ENCODE assay signal across 16 mouse cellular contexts in genomic region chr16:43037320-43037719, GRCm38 (mm10).
DNase-seq lines count a peak whose midpoint lies in the region; ATAC-seq and TF ChIP-seq lines count a peak whose summit lies in the region.
"Had no signal": no experiment of that assay in that cellular context is flagged by ENCODE, and none has a peak within 500 bp of the region (broad histone marks: within the 10 kb centered on the region; RNA-seq: fewer than 3 reads in every experiment).

No protein-coding gene starts in this region.

- H3K4me1 ChIP-seq in forebrain, postnatal 0 days (ENCODE audit: insufficient read depth): no peaks in the 10 kb centered on the region
- H3K4me1 ChIP-seq in forebrain, embryonic 14.5 days (ENCODE audit: control insufficient read depth, insufficient read depth, low read length): 0 out of 2 replicates have a peak, but pooled peaks cover 2% of the 10 kb centered on the region
- H3K4me1 ChIP-seq: embryonic facial prominence, embryonic 10.5 days; embryonic facial prominence, embryonic 12.5 days had no signal

- peak; percentile 89; the same call in 1 of the 2 replicates for ATAC-seq in forebrain, postnatal 0 days
- no peak for ATAC-seq in forebrain, embryonic 14.5 days
- ATAC-seq: activated CD4-positive, CD25-positive, alpha-beta regulatory T cell, adult 4 months; forebrain, embryonic 15.5 days; Patski had no signal

- no peaks in the 10 kb centered on the region for H3K27me3 ChIP-seq in forebrain, postnatal 0 days (ENCODE audit: insufficient read depth, low read length)
- no peaks in the 10 kb centered on the region for H3K27me3 ChIP-seq in forebrain, embryonic 14.5 days (replicated peaks; ENCODE audit: control insufficient read depth, insufficient read depth, low read length)
- H3K27me3 ChIP-seq: embryonic facial prominence, embryonic 12.5 days; forebrain, embryonic 12.5 days; forebrain, embryonic 15.5 days; Patski had no signal

- H3K4me2 ChIP-seq in forebrain, postnatal 0 days (ENCODE audit: low read depth): no peak overlapping the region
- H3K4me2 ChIP-seq in forebrain, embryonic 14.5 days (ENCODE audit: low read length): no peak overlapping the region
- H3K4me2 ChIP-seq: embryonic facial prominence, embryonic 12.5 days; forebrain, embryonic 12.5 days; forebrain, embryonic 15.5 days had no signal

- no peaks in the 10 kb centered on the region for H3K36me3 ChIP-seq in forebrain, postnatal 0 days (ENCODE audit: insufficient read depth)
- no peaks in the 10 kb centered on the region for H3K36me3 ChIP-seq in forebrain, embryonic 14.5 days (ENCODE audit: control insufficient read depth, insufficient read depth, low read length)
- H3K36me3 ChIP-seq: embryonic facial prominence, embryonic 10.5 days; embryonic facial prominence, embryonic 12.5 days; forebrain, embryonic 12.5 days; forebrain, embryonic 15.5 days had no signal

- H3K9ac ChIP-seq in forebrain, postnatal 0 days: no peak overlapping the region
- H3K9ac ChIP-seq in forebrain, embryonic 14.5 days (ENCODE audit: low read length): no peak overlapping the region
- H3K9ac ChIP-seq: embryonic facial prominence, embryonic 12.5 days; forebrain, embryonic 12.5 days; forebrain, embryonic 15.5 days had no signal

- no peak overlapping the region for H3K4me3 ChIP-seq in forebrain, postnatal 0 days (ENCODE audit: low read depth, low read length)
- H3K4me3 ChIP-seq in forebrain, embryonic 14.5 days (ENCODE audit: low read depth, low read length): no peak overlapping the region
- H3K4me3 ChIP-seq: embryonic facial prominence, embryonic 10.5 days; embryonic facial prominence, embryonic 12.5 days; forebrain, embryonic 12.5 days; forebrain, embryonic 15.5 days had no signal

- H3K27ac ChIP-seq in forebrain, postnatal 0 days (ENCODE audit: low read depth, low read length): no peak overlapping the region
- H3K27ac ChIP-seq in forebrain, embryonic 14.5 days (ENCODE audit: low read depth, low read length): no peak overlapping the region
- H3K27ac ChIP-seq: embryonic facial prominence, embryonic 10.5 days; embryonic facial prominence, embryonic 12.5 days; forebrain, embryonic 12.5 days; forebrain, embryonic 15.5 days had no signal

- no peak for DNase-seq in forebrain, postnatal 0 days
- DNase-seq in forebrain, embryonic 14.5 days (ENCODE audit: low spot score): no peak
- peak; percentile 16 for DNase-seq in retina, embryonic 14.5 days (ENCODE audit: low spot score)
- DNase-seq in retina, postnatal 1 day: no peak
- DNase-seq in lung, postnatal 10 days: no peak
- DNase-seq: cerebellum, adult 11-12 months; cerebellum, adult 2 months; cerebellum, adult 9-10 months; cerebellum, postnatal 10 days; cerebellum, postnatal 25 days had no signal

- 67% methylated on average over 4 of the region's 4 CpGs for WGBS in forebrain, postnatal 0 days
- WGBS in forebrain, embryonic 14.5 days: 73% methylated on average over 4 of the region's 4 CpGs

- TF ChIP-seq CTCF in forebrain, postnatal 0 days (IDR thresholded peaks at IDR 0.05; ENCODE audit: low read depth): no peak

- H3K9me3 ChIP-seq in forebrain, postnatal 0 days (ENCODE audit: low read length): no peaks in the 10 kb centered on the region
- H3K9me3 ChIP-seq in forebrain, embryonic 14.5 days (replicated peaks; ENCODE audit: control insufficient read depth, low read length): 0 out of 2 replicates have a peak, but pooled peaks cover 3% of the 10 kb centered on the region
- H3K9me3 ChIP-seq: embryonic facial prominence, embryonic 10.5 days; embryonic facial prominence, embryonic 12.5 days; forebrain, embryonic 12.5 days; forebrain, embryonic 15.5 days had no signal
